Mouse (Mus musculus): ENCODE results near the gene Def8. TPM values are rescaled to one million over a fixed set of nuclear protein-coding genes. Genes with fewer than 3 reads are reported as not detected.

The Def8 gene
- polyA plus RNA-seq, 1 experiment from 2014 or later: 37.6 TPM

DNA sequence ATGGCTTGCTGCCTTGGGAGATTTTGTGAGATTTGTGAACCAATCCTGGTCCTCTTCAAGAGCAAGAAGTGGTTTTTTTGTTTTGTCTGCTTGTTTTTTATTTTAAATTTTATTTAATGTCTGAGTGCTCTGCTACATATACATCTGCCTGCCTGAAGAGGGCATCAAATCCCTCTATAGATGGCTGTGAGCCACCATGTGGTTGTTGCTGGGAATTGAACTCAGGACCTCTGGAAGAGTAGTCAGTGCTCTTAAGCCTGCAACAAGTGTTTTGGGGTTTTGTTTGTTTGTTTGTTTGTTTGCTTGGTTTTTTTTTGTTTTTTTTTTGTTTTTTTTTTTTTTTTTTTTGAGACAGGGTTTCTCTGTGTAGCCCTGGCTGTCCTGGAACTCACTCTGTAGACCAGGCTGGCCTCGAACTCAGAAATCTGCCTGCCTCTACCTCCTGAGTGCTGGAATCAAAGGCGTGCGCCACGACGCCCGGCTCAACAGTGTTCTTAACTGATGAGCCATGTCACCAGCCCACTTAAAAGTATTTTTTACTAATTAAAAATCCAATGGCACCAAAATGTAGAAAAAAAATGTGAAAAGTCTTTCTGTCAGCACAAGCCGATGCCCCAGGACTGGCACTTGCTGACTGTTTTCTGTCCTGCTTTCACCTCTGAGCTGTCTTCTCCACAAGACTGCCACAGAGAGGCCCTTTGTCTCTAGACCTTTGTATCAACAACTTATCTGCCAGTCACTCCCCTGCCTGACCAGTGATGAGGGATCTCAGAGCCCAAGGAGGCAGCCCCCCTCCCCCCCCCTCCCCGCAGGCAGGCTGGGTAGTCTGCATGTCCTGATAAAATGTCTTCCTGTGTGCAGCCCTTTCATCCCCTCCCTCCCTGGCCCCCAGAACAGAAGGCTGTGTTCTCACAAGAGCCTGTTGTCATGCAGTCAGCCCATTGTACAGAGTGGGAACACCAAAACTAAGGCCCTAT, 7.1 kb upstream of the Def8 start:
- Histone ChIP-seq H3K4me3 (ENCODE audit: low read depth, low read length) (no peak overlapping the region), H3K27me3 (ENCODE audit: control insufficient read depth, insufficient read depth, low read length) (peaks cover 28% of the 10 kb centered on the region), H3K9me3 (ENCODE audit: control insufficient read depth, low read length) (no peaks in the 10 kb centered on the region), H3K27ac (replicated peaks; ENCODE audit: low read depth, low read length) (no peak overlapping the region), H3K36me3 (ENCODE audit: control insufficient read depth, insufficient read depth, low read length) (no peaks in the 10 kb centered on the region), H3K4me2 (ENCODE audit: low read depth, severe bottlenecking) (no peak overlapping the region), H3K4me1 (ENCODE audit: control insufficient read depth, insufficient read depth, low read length) (0 out of 2 replicates have a peak, but pooled peaks cover 7% of the 10 kb centered on the region), H3K9ac (ENCODE audit: low read length) (no peak overlapping the region)
- DNase-seq (ENCODE audit: low spot score) (no peak), ATAC-seq (ENCODE audit: insufficient number of reproducible peaks, low FRiP score, low TSS enrichment, low read depth) (no peak)
- WGBS: 93% methylated on average over 8 of the region's 8 CpGs

DNA sequence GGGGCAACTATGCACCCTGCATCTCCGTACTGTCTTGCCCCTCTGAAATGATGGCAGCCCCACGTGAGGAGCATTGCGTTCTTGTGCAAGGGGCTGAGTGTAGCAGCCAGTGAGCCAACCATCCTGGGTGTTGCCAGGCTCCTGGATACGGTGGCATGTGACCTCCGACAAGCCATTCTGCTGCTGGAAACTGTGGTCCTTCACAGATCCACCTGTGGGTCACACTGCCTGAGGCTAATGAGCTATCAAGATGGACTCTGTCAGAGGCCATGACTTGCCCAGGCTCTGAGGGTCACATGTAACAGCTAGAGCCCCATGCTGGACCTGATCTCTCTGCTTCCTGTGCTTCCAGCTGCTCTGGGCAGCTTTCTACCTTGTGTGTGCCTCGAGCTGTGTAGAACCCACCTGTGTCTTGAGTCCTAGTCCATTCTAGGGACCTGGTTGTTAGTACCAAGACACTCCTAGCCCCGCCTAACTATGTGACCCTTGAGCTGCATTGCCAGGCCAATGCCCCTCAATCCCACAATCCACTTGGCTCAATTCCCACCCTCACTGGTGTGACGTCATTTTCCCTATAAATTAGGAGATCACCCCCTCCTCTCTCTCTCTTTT, 6.3 kb upstream of the Def8 start:
- no peak overlapping the region for H3K4me2 ChIP-seq (ENCODE audit: low read depth, severe bottlenecking)
- H3K4me1 ChIP-seq (ENCODE audit: control insufficient read depth, insufficient read depth, low read length): 0 out of 2 replicates have a peak, but pooled peaks cover 7% of the 10 kb centered on the region

GRCm38 (mm10) chr8:123419711-123420110, 3.6 kb upstream of the Def8 start:
- no peaks in the 10 kb centered on the region for H3K4me1 ChIP-seq (ENCODE audit: control insufficient read depth, insufficient read depth, low read length)
- H3K27ac ChIP-seq (replicated peaks; ENCODE audit: low read depth, low read length): no peak overlapping the region
- H3K9me3 ChIP-seq (ENCODE audit: control insufficient read depth, low read length): no peaks in the 10 kb centered on the region
- 77% methylated on average over 4 of the region's 4 CpGs for WGBS
- H3K4me3 ChIP-seq (ENCODE audit: low read depth, low read length): no peak overlapping the region
- no peak for DNase-seq (ENCODE audit: low spot score)
- ATAC-seq (ENCODE audit: insufficient number of reproducible peaks, low FRiP score, low TSS enrichment, low read depth): no peak
- no peaks in the 10 kb centered on the region for H3K27me3 ChIP-seq (ENCODE audit: control insufficient read depth, insufficient read depth, low read length)
- H3K4me2 ChIP-seq (ENCODE audit: low read depth, severe bottlenecking): no peak overlapping the region
- H3K9ac ChIP-seq (ENCODE audit: low read length): no peak overlapping the region
- H3K36me3 ChIP-seq (ENCODE audit: control insufficient read depth, insufficient read depth, low read length): no peaks in the 10 kb centered on the region

More for the DNA sequence above, 6.3 kb upstream of the Def8 start:
- no peak overlapping the region for H3K27ac ChIP-seq (replicated peaks; ENCODE audit: low read depth, low read length)
- 82% methylated on average over 8 of the region's 8 CpGs for WGBS
- ATAC-seq (ENCODE audit: insufficient number of reproducible peaks, low FRiP score, low TSS enrichment, low read depth): no peak
- no peak overlapping the region for H3K9ac ChIP-seq (ENCODE audit: low read length)
- no peaks in the 10 kb centered on the region for H3K9me3 ChIP-seq (ENCODE audit: control insufficient read depth, low read length)
- peaks cover 20% of the 10 kb centered on the region for H3K27me3 ChIP-seq (ENCODE audit: control insufficient read depth, insufficient read depth, low read length)
- DNase-seq (ENCODE audit: low spot score): no peak
- no peak overlapping the region for H3K4me3 ChIP-seq (ENCODE audit: low read depth, low read length)
- H3K36me3 ChIP-seq (ENCODE audit: control insufficient read depth, insufficient read depth, low read length): no peaks in the 10 kb centered on the region

DNA sequence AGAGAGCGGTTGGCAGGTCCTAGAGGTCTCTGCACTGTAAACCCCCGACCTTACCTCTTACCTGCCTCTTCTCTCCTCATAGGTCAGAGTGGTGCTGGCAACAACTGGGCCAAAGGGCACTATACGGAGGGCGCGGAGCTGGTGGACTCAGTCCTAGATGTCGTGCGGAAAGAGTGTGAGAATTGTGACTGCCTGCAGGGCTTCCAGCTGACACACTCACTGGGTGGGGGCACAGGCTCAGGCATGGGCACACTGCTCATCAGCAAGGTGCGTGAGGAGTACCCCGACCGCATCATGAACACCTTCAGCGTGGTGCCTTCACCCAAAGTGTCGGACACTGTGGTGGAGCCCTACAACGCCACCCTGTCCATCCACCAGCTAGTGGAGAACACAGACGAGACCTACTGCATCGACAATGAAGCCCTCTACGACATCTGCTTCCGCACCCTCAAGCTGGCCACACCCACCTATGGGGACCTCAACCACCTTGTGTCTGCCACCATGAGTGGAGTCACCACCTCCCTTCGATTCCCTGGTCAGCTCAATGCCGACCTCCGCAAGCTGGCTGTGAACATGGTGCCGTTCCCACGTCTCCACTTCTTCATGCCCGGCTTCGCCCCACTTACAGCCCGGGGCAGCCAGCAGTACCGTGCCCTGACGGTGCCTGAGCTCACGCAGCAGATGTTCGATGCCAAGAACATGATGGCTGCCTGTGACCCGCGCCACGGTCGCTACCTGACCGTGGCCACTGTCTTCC, 2.6 kb upstream of the Def8 start:
- H3K9me3 ChIP-seq (ENCODE audit: control insufficient read depth, low read length): no peaks in the 10 kb centered on the region

DNA sequence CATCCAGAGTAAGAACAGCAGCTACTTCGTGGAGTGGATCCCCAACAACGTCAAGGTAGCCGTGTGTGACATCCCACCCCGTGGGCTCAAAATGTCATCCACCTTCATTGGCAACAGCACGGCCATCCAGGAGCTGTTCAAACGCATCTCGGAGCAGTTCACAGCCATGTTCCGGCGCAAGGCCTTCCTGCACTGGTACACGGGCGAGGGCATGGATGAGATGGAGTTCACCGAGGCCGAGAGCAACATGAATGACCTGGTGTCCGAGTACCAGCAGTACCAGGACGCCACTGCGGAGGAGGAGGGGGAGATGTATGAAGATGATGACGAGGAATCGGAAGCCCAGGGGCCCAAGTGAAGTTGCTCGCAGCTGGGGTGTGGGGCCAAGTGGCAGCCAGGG, 2.0 kb upstream of the Def8 start:
- Histone ChIP-seq H3K9me3 (ENCODE audit: control insufficient read depth, low read length) (no peaks in the 10 kb centered on the region; the same call in 1 of the 2 replicates), H3K4me2 (ENCODE audit: low read depth, severe bottlenecking) (no peak overlapping the region), H3K9ac (ENCODE audit: low read length) (no peak overlapping the region), H3K27me3 (ENCODE audit: control insufficient read depth, insufficient read depth, low read length) (no peaks in the 10 kb centered on the region), H3K4me1 (ENCODE audit: control insufficient read depth, insufficient read depth, low read length) (no peaks in the 10 kb centered on the region), H3K27ac (replicated peaks; ENCODE audit: low read depth, low read length) (no peak overlapping the region), H3K36me3 (ENCODE audit: control insufficient read depth, insufficient read depth, low read length) (no peaks in the 10 kb centered on the region), H3K4me3 (ENCODE audit: low read depth, low read length) (no peak overlapping the region)
- ATAC-seq (ENCODE audit: insufficient number of reproducible peaks, low FRiP score, low TSS enrichment, low read depth): no peak
- WGBS: 90% methylated on average over 19 of the region's 19 CpGs
- no peak for DNase-seq (ENCODE audit: low spot score)

More for the DNA sequence above, 2.6 kb upstream of the Def8 start:
- Histone ChIP-seq H3K4me2 (ENCODE audit: low read depth, severe bottlenecking) (no peak overlapping the region), H3K9ac (ENCODE audit: low read length) (no peak overlapping the region), H3K36me3 (ENCODE audit: control insufficient read depth, insufficient read depth, low read length) (no peaks in the 10 kb centered on the region), H3K27ac (replicated peaks; ENCODE audit: low read depth, low read length) (no peak overlapping the region), H3K4me1 (ENCODE audit: control insufficient read depth, insufficient read depth, low read length) (no peaks in the 10 kb centered on the region), H3K4me3 (ENCODE audit: low read depth, low read length) (no peak overlapping the region), H3K27me3 (ENCODE audit: control insufficient read depth, insufficient read depth, low read length) (no peaks in the 10 kb centered on the region)
- WGBS: 93% methylated on average over 34 of the region's 34 CpGs
- ATAC-seq (ENCODE audit: insufficient number of reproducible peaks, low FRiP score, low TSS enrichment, low read depth): no peak; the same call in 1 of the 2 replicates
- no peak for DNase-seq (ENCODE audit: low spot score)

DNA sequence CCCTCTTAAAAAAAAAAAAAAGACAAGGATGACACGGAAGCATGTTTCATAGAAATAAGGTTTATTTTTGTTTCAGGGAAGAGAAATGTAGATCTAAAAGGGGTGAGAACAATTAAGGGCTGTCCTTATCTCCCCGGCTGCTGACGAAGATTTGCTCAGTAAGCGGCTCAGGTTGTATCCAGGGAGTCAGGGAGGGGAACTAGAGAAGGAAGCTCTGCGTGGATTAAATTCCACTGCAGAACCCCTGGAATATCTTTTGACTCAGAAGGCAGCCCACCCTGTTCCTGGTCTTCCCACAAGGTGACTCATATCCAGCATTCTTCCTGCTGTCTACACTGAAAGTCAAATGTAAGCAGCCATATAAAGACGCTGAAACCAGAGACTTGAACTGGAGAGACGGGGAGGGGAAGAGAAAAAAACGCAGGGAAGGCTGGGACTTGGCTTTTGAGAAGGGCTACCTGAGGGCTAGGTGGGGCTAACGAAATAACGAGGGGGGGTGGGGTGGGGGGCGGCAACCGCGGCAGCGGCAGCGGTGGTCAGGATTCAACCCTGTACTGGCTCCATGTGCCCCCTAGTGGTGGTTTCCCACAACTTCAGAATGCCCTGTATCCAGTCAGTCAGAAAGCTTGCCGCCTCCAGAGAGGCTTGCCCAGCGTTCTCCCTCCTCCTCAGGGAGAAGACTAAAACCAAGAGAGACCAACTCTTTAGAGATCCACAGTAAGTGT, 1.1 kb upstream of the Def8 start:
- Histone ChIP-seq H3K4me3 (ENCODE audit: low read depth, low read length) (no peak overlapping the region), H3K4me2 (ENCODE audit: low read depth, severe bottlenecking) (0 out of 2 replicates have a peak overlapping the region, but pooled peaks have one; percentile 16), H3K9ac (ENCODE audit: low read length) (no peak overlapping the region), H3K27me3 (ENCODE audit: control insufficient read depth, insufficient read depth, low read length) (no peaks in the 10 kb centered on the region), H3K36me3 (ENCODE audit: control insufficient read depth, insufficient read depth, low read length) (no peaks in the 10 kb centered on the region), H3K4me1 (ENCODE audit: control insufficient read depth, insufficient read depth, low read length) (no peaks in the 10 kb centered on the region), H3K27ac (replicated peaks; ENCODE audit: low read depth, low read length) (no peak overlapping the region), H3K9me3 (ENCODE audit: control insufficient read depth, low read length) (no peaks in the 10 kb centered on the region; the same call in 1 of the 2 replicates)
- ATAC-seq (ENCODE audit: insufficient number of reproducible peaks, low FRiP score, low TSS enrichment, low read depth) (no peak), DNase-seq (ENCODE audit: low spot score) (peak; percentile 81)
- 14% methylated on average over 17 of the region's 17 CpGs for WGBS

DNA sequence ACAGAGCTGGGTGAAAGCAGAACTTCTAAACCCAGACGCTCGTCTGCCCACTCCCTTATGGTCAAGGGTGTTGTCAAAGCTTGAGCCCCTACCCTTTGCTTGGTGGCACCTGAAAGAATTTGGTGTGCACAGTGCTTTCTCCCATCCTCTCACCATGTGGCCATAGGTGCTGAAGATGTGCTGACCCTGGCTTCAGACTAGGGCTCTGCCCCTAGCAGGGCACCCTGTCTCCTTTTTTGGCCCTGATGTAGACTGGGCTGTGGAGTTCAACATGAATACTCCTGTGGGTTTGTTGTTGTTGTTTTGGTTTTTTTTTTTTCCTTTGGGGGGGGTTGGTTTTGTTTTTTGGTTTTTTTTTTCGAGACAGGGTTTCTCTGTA, 557 bp upstream of the Def8 start:
- no peak for DNase-seq (ENCODE audit: low spot score)
- no peak overlapping the region for H3K4me3 ChIP-seq (ENCODE audit: low read depth, low read length)
- peaks cover 2% of the 10 kb centered on the region; the same call in 1 of the 2 replicates for H3K9me3 ChIP-seq (ENCODE audit: control insufficient read depth, low read length)
- 26% methylated on average over 3 of the region's 3 CpGs for WGBS
- H3K27me3 ChIP-seq (ENCODE audit: control insufficient read depth, insufficient read depth, low read length): no peaks in the 10 kb centered on the region
- H3K36me3 ChIP-seq (ENCODE audit: control insufficient read depth, insufficient read depth, low read length): no peaks in the 10 kb centered on the region
- no peak overlapping the region for H3K9ac ChIP-seq (ENCODE audit: low read length)
- no peak overlapping the region for H3K4me2 ChIP-seq (ENCODE audit: low read depth, severe bottlenecking)
- no peak for ATAC-seq (ENCODE audit: insufficient number of reproducible peaks, low FRiP score, low TSS enrichment, low read depth)
- H3K27ac ChIP-seq (replicated peaks; ENCODE audit: low read depth, low read length): no peak overlapping the region
- H3K4me1 ChIP-seq (ENCODE audit: control insufficient read depth, insufficient read depth, low read length): no peaks in the 10 kb centered on the region
